Mouse (Mus musculus) layer of hippocampus, postnatal 36 days (tissue): ENCODE measurements around the gene Arhgef17. TPM values are rescaled to one million over a fixed set of nuclear protein-coding genes. Genes with fewer than 3 reads are reported as not detected.

Experiments used
- DNase-seq, 2 experiments: peaks; one replicate each; pipeline ENCODE4 v3.0.0; 2022
- microRNA-seq, 2 experiments: library from miRNA; unstranded; fragments of <30 nt; microRNA quantifications; one replicate each; pipeline ENCODE4 v1.2.0; 2021
- total RNA-seq, 2 experiments: library from RNA; stranded (reverse); gene quantifications; 2 replicates each; pipeline ENCODE4 v1.2.3; 2021

The Arhgef17 gene
- total RNA-seq, 2 experiments from 2014 or later = 152 to 158 TPM

DNA sequence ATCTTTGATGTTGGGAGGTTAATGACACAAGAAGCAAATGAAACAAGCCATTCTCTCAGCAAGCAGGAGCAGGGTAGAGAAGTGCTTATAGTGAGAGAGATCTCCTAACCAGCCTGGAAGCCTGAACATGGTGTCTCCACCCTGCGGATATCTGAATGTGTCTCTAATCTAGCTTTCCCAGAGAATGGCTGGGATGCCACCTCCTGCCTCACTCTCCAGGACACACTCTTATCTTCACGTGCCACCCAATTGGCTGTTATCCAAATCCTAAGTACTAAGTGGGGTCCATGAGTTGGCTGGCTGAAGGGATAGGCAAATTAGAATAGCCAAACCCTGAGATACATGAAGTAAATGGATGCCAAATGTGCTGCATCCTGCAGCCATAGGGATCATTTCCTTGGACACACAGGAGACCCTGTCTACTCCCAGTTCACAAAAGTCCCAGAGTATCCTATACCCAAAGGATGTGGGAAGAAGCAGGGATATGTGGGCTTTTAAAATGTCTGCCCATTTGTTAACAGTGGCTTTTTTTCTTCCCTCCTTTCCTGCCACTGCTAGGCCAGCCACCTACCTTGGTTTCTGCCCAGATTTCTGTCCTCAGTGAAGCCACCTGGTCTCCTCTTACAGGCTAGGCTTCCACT lies 87.4 kb downstream of the Arhgef17 start:
- no peak for DNase-seq

DNA sequence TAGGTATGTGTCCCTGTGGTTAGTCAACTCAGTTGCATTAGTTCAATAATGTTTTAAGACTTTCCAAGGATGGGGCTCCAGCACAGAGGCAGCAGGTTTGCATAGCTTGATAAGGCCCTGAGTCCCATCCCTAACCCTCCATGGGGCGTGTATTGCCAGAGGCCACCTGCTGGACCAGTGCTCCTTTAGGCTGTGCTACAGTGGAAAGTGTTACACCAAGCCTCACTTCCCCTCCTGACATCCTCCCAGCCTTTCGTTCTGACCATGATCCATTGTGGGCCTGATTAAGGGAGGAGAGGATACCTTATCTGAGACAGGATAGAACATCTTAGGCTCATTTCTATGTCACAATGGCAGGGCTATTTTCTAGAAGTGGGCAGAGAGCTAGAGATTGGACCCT lies 88.0 kb downstream of the Arhgef17 start:
- DNase-seq = no peak

DNA sequence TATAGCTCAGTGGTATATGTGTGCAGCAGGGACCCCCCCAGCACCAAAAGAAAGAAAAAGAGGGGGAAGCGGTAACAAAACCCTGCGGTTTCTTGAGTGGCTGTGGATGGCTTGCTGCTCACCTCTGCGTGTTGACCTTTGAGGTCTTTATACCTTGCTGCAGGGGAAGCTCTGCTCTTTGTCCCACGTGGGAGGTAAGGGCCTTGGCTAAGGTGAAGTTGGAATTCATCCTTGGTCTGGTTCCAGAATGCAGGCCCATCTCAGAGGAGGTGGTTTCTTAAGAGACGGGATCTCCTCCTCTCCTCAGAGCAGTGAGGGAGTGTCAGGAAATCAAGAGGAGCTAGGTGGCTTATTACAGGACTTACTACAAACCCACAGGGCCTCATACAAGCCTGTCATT lies 89.7 kb downstream of the Arhgef17 start:
- DNase-seq = no peak

DNA sequence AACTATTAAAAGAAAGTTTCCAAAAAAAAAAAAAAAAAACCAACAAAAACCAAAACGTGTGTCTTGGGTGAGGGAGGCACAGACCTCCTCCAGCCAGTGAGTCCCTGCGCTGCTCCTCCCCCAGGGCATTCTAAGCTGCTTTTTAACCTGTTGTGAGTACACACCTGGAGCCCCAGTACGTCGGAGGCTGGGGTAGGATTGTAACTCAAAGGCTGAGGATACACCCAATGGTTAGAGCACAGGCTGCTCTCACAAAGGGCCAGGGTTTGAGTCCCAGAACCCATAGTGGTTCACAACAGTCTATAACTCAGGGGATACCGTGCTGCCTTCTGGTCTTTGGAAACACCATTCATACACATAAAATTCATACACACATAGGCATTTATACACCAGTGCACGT lies 90.3 kb downstream of the Arhgef17 start:
- no peak for DNase-seq

DNA sequence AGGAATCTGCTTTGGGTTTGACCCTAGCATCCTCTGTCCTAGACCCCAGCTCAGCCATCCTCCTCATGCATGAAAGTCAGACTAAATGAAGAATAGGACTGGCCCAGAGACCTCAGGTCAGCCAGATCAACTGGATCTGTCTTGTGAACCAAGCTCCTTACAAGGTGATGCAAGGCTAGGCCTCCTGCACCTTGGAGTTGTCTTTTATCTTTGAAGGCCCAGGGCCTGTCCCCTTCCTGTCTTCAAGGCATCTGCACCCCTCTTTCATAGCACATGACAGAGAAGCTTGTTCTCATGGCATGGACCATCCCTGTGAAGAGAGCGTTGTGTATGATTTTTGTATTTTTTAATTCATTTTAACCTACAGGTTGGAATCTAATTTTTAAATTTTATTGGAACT lies 91.0 kb downstream of the Arhgef17 start:
- no peak for DNase-seq

DNA sequence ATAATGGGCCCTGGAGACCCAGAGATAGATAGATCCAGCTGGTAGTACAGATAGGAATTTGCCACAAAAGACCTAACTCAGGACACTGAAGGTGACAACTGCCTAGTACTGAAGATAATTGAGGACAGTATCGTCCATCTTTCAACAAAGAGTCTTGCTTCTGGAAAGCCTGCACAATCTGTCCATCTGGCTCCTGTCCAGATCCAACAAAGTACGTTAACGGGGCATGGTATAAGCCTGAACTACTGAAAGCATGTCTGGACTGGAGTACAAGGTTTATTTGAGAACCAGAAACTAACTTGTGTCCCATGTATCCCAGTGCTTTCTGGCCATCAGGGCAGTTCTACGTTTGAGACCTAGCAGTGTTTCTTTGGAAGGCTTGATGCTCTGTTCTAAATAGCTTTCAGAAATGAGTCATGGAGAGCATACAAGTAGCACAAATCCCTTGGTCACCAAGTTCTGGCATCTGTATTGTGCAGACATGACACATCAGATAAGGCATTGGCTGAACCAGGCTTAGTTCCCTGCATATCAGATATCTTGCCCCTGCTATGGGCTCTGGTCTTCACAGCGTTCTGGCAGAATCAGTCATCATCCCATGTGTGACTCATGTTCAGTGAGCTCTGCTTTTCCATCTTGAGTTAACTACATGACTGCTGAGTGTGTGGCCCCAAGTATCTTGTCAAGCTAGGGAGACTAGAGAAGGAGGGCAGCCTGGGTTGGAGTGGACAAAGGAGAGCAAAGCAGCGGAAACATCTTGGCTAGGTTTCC lies 92.1 kb downstream of the Arhgef17 start:
- no peak for DNase-seq

DNA sequence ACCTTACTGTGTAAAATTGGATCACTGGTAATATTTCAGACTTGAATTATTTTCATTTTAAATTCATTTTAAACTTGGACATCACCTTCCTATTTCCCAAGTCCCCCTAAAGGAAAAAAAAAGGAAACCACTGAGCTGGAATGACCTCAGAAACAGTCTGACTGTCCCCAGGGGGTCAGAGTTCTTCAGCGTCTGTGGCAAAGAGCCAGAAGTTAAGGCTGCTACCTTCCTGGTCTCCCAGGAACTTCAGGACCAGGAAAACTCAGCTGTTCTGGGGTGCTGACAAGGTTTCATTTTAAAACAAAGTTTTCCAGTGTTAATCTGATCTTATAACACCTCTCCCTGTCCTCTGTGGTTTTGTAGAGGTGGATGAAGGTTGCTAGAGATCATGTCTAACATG lies 94.2 kb downstream of the Arhgef17 start:
- DNase-seq = no peak

DNA sequence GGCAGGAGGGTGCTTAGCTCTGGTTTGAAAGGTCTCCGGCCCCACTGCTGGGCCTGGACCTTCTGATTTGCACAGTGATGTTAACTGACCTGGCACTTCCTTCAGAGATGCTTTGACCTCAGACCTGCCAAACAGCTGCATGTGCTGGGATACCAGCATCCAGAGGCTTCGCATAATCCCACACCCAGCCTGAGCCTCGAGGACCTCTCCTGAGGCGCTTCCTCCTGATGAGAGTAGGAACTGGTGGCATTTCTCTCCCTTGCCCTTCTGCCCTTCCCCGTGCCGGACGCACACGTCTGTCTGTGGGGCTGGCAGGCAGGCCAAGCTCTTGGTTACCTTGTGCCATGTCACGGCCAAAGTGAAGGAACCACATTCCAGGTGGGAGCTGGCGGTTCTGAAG lies 95.2 kb downstream of the Arhgef17 start:
- no peak for DNase-seq

DNA sequence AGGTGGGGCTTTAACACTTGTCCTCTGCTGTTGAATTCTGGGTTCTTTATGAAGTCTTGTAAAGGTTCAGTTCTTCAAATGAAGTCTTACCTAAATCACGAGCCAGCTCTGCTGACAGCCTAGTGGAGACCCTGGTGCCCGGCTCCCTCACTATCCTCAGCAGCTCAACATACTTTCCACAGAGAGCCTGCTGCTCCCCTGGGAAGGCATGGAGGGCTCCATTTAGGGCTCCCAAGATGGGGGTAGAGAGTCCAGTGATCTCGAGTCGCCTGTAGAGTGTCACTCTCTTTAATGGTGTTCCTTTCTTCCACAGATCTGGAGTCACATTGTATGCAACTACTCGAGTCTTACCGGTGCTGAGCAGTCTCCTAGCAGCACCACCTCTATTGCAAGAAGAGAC lies 96.2 kb downstream of the Arhgef17 start:
- DNase-seq = no peak

DNA sequence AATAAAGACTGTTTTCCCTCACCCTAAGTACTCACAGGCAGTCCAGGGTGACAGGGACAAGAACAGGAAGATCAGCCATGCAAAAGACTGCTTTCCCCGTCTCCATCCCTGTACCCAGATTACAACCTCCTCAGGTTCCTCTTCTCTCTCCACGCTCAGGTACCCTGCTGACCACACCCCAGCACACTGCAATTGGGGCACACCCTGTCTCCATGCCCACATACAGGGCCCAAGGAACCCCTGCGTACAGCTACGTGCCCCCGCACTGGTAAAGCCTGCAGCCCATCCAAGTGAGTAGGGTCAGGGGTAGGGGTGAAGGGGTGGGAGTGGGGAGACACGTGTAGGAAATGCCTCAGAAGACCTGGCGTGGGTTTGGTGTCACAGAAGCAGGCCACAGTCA lies 96.7 kb downstream of the Arhgef17 start:
- DNase-seq = no peak

DNA sequence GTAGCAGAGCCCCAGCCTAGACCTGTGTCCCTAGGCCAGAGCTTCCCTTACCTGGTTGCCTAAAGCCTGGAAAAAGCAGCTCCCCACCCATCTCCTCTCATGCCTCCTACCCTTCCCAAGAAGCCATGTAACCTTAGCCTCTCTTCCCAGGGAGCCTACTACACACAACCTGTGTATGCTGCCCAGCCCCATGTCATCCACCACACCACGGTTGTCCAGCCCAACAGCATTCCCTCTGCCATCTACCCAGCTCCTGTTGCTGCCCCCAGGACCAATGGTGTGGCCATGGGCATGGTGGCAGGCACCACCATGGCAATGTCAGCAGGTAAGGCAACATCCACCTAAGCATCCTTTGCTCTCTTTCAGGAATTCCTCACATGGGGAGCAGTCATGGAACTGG lies 98.0 kb downstream of the Arhgef17 start:
- no peak for DNase-seq

DNA sequence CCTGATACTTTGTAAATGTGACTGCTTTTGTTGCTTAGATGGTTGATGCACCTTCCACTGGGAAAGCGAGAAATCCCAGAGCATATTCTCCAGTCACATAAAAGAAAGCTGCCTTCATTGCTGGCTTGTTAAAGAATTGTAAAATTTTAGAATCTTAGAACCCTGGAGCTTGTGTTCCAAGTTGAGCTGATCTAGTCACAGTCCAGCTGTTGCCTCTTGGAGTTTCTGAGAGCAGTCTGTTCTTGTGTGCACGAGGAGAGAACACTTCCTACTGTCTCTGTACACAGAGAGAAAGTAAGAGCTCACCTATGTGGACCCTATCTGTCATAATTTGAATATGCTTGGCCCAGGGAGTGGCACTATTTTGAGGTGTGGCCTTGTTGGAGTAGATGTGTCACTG lies 103.4 kb downstream of the Arhgef17 start:
- DNase-seq = no peak

DNA sequence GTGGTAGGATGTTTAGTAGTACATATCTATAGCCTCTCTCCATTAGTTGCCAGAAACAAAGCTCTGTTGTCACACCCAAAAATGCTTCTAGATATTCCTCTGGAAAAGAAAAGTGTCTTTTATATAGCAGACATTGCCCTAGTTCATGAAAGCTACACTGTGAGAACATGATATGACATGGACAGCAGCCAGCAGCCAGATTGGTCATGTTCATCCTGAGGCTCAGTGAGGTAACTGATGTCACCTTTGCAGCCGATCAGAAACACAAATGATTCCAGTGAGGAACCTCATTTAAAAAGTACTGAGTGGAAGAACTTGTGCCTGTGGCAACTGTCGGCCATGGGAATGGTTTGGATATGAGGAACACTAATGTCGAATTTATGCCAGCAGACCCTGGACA lies 107.2 kb downstream of the Arhgef17 start:
- no peak for DNase-seq

Small RNAs within 50 kb of the gene (microRNA-seq; reads per million reads assigned to microRNA genes)
- gene Mir3102 = 598 to 647 reads per million in 2 experiments

Other genes with a start within 250 kb of the Arhgef17 start
- gene Fam168a, start 225.5 kb downstream of the Arhgef17 start, total RNA-seq = 100 to 1,000 TPM; 225 to 254 TPM
- gene Relt, start 68.7 kb downstream of the Arhgef17 start, total RNA-seq = 10 to 100 TPM; 11.5 to 11.8 TPM
- gene P2ry6, start 42.5 kb upstream of the Arhgef17 start, total RNA-seq = 1 to 10 TPM; 3.2 to 3.5 TPM
- gene P2ry2, start 80.8 kb upstream of the Arhgef17 start, total RNA-seq = under 1 TPM; 0.66 to 0.97 TPM
- 10 to 100 TPM; 39.2 to 40.5 TPM for gene Fchsd2, start 160.8 kb upstream of the Arhgef17 start, total RNA-seq